Mouse (Mus musculus) forebrain, embryonic 15.5 days (tissue): ENCODE results near the gene Emc6. TPM values are rescaled to one million over a fixed set of nuclear protein-coding genes. Genes with fewer than 3 reads are reported as not detected.
A peak's percentile ranks its signal among the peaks of the same experiment; 100 is the strongest.

ENCODE experiments used
- ATAC-seq: fragments of 200-750 bp; cut with Nextera tagmentation; replicated peaks from 2 replicates; pipeline ENCODE4 v1.8.0; 2017; ENCODE audit warnings: mild to moderate bottlenecking, moderate TSS enrichment, moderate library complexity
- H3K27ac ChIP-seq: fragments of 300-500 bp; sonication (generic); replicated peaks from 2 replicates; pipeline ENCODE4 v1.5.1; 2015; ENCODE audit warnings: mild to moderate bottlenecking, inconsistent platforms
- H3K27me3 ChIP-seq: fragments of 300-500 bp; sonication (generic); 2 replicates; pipeline ENCODE4 v1.6.1; 2015; ENCODE audit warnings: inconsistent platforms
- H3K36me3 ChIP-seq: fragments of 300-500 bp; sonication (generic); 2 replicates; pipeline ENCODE4 v1.6.1; 2015; ENCODE audit warnings: mild to moderate bottlenecking, inconsistent platforms
- H3K4me1 ChIP-seq: fragments of 300-500 bp; sonication (generic); 2 replicates; pipeline ENCODE4 v1.6.1; 2015; ENCODE audit warnings: inconsistent platforms
- H3K4me2 ChIP-seq: fragments of 300-500 bp; sonication (generic); replicated peaks from 2 replicates; pipeline ENCODE4 v1.6.1; 2015; ENCODE audit warnings: mild to moderate bottlenecking, inconsistent platforms
- H3K4me3 ChIP-seq: fragments of 300-500 bp; sonication (generic); 2 replicates; pipeline ENCODE4 v1.5.1; 2015; ENCODE audit warnings: mild to moderate bottlenecking, inconsistent platforms
- H3K9ac ChIP-seq: fragments of 300-500 bp; sonication (generic); replicated peaks from 2 replicates; pipeline ENCODE4 v1.6.1; 2015; ENCODE audit warnings: mild to moderate bottlenecking, inconsistent platforms
- H3K9me3 ChIP-seq: fragments of 300-500 bp; sonication (generic); 2 replicates; pipeline ENCODE4 v1.6.1; 2016; ENCODE audit warnings: inconsistent platforms
- WGBS: fragments of 180-500 bp; shearing (Covaris S2); methylation state at CpG from one replicate; pipeline ENCODE4 v1.1.7; 2015; ENCODE audit warnings: mixed read lengths; 5-methylcytosine and 5-hydroxymethylcytosine counted together
- polyA plus RNA-seq: library from polyadenylated mRNA; unstranded; fragments of >200 nt; fragmentation: Nextera tagmentation; extraction: Ambion mirVana; gene quantifications from 2 replicates; pipeline ENCODE4 v1.2.1, GENCODE M21; 2015

Gene Emc6
- polyA plus RNA-seq, 1 experiment from 2014 or later = 131 TPM

GRCm38 (mm10) chr11:73172186-73172585 lies 4.7 kb downstream of the Emc6 start:
- no peak overlapping the region for H3K4me2 ChIP-seq
- ATAC-seq = no peak
- 65% methylated on average over 5 of the region's 5 CpGs for WGBS

GRCm38 (mm10) chr11:73169231-73169630 lies 7.6 kb downstream of the Emc6 start:
- Histone ChIP-seq H3K27ac (no peak overlapping the region), H3K4me1 (no peaks in the 10 kb centered on the region), H3K27me3 (no peaks in the 10 kb centered on the region), H3K4me2 (no peak overlapping the region), H3K4me3 (no peak overlapping the region), H3K9me3 (no peaks in the 10 kb centered on the region), H3K9ac (no peak overlapping the region), H3K36me3 (0 out of 2 replicates have a peak, but pooled peaks cover 4% of the 10 kb centered on the region)
- WGBS = 44% methylated on average over 4 of the region's 4 CpGs
- ATAC-seq = no peak

More at GRCm38 (mm10) chr11:73172186-73172585, 4.7 kb downstream of the Emc6 start:
- Histone ChIP-seq H3K9me3 (no peaks in the 10 kb centered on the region), H3K9ac (no peak overlapping the region), H3K36me3 (peaks cover 4% of the 10 kb centered on the region; the same call in 1 of the 2 replicates), H3K27ac (no peak overlapping the region), H3K27me3 (no peaks in the 10 kb centered on the region), H3K4me3 (no peak overlapping the region), H3K4me1 (peaks cover 15% of the 10 kb centered on the region)

- Histone ChIP-seq H3K9ac (no peak overlapping the region), H3K36me3 (0 out of 2 replicates have a peak, but pooled peaks cover 3% of the 10 kb centered on the region), H3K27me3 (no peaks in the 10 kb centered on the region), H3K4me3 (no peak overlapping the region), H3K4me1 (no peaks in the 10 kb centered on the region), H3K27ac (no peak overlapping the region), H3K9me3 (no peaks in the 10 kb centered on the region), H3K4me2 (no peak overlapping the region)
- ATAC-seq = no peak
- WGBS = 80% methylated on average over 6 of the region's 6 CpGs
Measured at GRCm38 (mm10) chr11:73168576-73168975, 8.3 kb downstream of the Emc6 start.

- WGBS = 84% methylated on average over 8 of the region's 8 CpGs
- ATAC-seq = no peak
- no peaks in the 10 kb centered on the region for H3K27me3 ChIP-seq
Measured at GRCm38 (mm10) chr11:73168071-73168470, 8.8 kb downstream of the Emc6 start.

DNA sequence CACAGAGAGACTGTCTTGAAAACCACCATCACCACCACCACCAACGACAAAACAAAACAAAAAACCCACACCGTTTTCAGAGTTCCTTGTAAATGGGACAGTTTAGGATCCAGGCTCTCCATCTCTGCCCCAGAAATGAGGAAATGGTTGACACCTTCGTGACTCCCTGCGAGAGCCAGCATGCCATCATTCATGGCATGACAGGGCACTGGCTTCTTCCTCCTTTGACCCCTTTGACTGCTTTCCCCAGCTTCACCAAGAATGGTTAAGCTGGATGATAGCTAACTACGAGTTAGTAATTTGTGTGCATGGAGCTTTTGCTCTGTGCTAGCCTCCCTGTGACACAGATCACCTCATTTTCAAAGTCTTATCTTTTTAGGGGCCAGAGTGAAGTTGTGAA lies 14.6 kb downstream of the Emc6 start:
- H3K4me3 ChIP-seq = no peak overlapping the region
- no peak overlapping the region for H3K9ac ChIP-seq
- H3K27me3 ChIP-seq = peaks cover 23% of the 10 kb centered on the region; the same call in 1 of the 2 replicates
- ATAC-seq = no peak
- no peak overlapping the region for H3K27ac ChIP-seq
- 85% methylated on average over 5 of the region's 5 CpGs for WGBS
- H3K4me1 ChIP-seq = peaks cover 9% of the 10 kb centered on the region
- H3K36me3 ChIP-seq = no peaks in the 10 kb centered on the region
- no peak overlapping the region for H3K4me2 ChIP-seq
- H3K9me3 ChIP-seq = no peaks in the 10 kb centered on the region

More at GRCm38 (mm10) chr11:73168071-73168470, 8.8 kb downstream of the Emc6 start:
- no peaks in the 10 kb centered on the region for H3K4me1 ChIP-seq
- no peak overlapping the region for H3K4me2 ChIP-seq
- H3K27ac ChIP-seq = no peak overlapping the region
- no peak overlapping the region for H3K4me3 ChIP-seq
- H3K9me3 ChIP-seq = no peaks in the 10 kb centered on the region
- H3K36me3 ChIP-seq = no peaks in the 10 kb centered on the region
- H3K9ac ChIP-seq = no peak overlapping the region

DNA sequence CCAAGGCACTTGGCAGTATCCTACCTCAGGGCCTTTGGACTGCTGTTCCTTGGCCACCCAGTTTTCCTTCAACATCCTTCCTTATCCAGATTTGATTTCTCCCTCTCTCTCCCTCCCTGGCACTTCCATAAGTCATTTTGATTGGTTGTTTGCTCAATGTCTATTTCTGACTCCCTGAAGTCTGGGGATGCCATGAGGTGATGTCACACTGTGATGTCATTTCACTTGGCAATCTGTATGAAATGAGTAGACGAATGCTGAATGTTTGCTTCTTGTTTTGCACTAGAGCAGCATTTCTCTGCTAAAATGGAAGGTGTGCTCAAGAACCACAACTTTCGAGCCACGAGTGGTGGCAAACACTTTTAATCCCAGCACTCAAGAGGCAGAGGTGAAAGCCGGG lies 15.2 kb downstream of the Emc6 start:
- Histone ChIP-seq H3K27ac (no peak overlapping the region), H3K9me3 (no peaks in the 10 kb centered on the region), H3K27me3 (peaks cover 23% of the 10 kb centered on the region; the same call in 1 of the 2 replicates), H3K4me1 (peaks cover 9% of the 10 kb centered on the region), H3K9ac (no peak overlapping the region), H3K4me3 (no peak overlapping the region), H3K36me3 (no peaks in the 10 kb centered on the region), H3K4me2 (no peak overlapping the region)
- no peak for ATAC-seq
- WGBS = 81% methylated on average over 4 of the region's 4 CpGs

DNA sequence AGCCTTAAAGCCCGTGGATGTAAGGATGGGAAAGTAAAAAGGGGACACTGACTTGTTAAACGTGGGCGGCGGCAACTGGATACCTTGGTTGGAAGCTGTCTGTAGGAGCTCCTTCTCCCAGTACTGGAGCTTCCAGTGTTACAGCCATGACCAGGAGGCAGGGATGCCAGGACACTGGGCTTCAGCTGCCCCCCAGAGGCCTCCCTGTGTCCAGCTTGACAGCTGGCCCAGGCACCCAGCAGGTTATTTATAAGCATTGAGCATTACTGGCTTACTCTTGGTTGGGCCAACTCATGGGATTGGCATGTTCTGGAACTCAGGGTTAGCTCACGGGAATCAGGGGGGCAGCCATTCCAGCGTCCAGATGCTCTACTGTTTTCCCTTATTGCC lies 16.0 kb downstream of the Emc6 start:
- H3K4me1 ChIP-seq = peaks cover 9% of the 10 kb centered on the region
- peak overlapping the region; percentile 57; the same call in 1 of the 2 replicates for H3K4me2 ChIP-seq
- WGBS = 24% methylated on average over 6 of the region's 6 CpGs
- ATAC-seq = no peak
- peaks cover 23% of the 10 kb centered on the region; the same call in 1 of the 2 replicates for H3K27me3 ChIP-seq
- H3K9me3 ChIP-seq = no peaks in the 10 kb centered on the region
- peak overlapping the region; percentile 39 for H3K9ac ChIP-seq
- no peaks in the 10 kb centered on the region for H3K36me3 ChIP-seq
- H3K27ac ChIP-seq = no peak overlapping the region
- H3K4me3 ChIP-seq = peak overlapping the region; percentile 36

DNA sequence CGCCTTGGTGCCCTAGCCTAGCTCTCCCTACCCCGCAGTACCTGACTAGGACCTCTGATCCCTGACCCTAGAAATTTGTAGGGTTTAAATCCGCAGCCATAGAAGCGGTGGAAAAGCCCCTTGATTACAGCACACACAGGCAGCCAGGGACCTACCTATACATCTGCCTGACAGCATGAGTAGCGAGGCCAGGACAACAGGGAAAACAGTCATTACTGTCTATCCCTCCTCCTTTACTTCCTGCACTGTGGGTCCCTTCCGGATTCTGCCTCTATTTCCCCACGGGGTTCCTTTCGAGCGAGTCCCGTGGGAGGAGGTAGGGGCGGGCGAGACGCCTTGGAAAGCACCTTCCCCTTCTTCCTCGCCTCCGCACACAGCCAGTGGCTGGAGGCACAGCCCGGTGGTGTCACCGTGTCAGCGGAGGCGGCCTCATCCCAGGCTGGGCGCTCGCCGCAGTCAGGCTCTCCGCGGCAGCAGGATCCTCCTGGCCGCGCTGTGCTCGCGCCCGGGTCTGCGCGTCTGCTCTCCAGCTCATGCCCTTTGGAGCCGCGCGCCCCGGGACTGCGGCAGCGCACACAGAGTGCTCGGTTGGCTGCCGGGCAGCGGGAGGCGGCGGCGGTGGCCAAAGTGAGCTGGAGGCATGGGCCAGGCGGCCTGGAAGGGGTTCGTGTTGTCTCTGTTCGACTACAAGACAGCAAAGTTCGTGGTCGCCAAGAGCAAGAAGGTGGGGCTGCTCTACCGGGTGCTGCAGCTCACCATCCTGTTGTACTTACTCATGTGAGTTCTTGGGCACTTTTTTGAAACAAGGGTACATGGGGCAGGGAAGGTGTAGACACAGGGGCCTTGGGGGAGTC lies 16.7 kb downstream of the Emc6 start, which contains the start of gene P2rx5:
Gene P2rx5 (plus strand): TSS at position 465 of the 854 bp plus-strand sequence.
- no peak for ATAC-seq
- Histone ChIP-seq H3K4me3 (peak within 1 kb of the TSS; percentile 36), H3K27me3 (peaks cover 23% of the 10 kb centered on the region; the same call in 1 of the 2 replicates), H3K9me3 (no peaks in the 10 kb centered on the region), H3K36me3 (no peaks in the 10 kb centered on the region), H3K4me2 (peak within 1 kb of the TSS; percentile 57), H3K4me1 (peaks cover 9% of the 10 kb centered on the region), H3K9ac (peak within 1 kb of the TSS; percentile 39), H3K27ac (no peak within 1 kb of the TSS)
- 3% methylated on average over 49 of the region's 49 CpGs for WGBS

GRCm38 (mm10) chr11:73155071-73155470 lies 21.8 kb downstream of the Emc6 start:
- ATAC-seq = no peak

DNA sequence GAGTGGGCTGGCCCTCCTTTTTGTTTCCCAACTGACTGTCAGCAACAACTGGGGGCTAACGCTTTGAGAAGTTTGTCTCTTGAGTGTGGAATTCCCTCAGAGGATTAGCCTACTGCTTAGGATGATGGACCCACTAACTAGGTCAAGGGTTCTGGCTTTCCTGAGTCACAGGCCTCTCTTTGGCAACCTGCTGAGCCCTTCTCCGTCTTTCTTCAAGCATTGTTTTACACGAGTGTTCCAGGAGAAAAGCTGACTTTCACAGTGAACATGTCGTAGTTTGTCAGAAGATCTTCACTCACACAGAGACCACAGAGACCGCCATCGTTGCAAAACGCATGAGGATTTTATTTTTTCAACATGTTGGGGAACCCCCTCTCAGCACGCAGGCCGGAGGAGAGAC lies 28.6 kb downstream of the Emc6 start:
- Histone ChIP-seq H3K4me1 (no peaks in the 10 kb centered on the region), H3K27me3 (no peaks in the 10 kb centered on the region), H3K9me3 (no peaks in the 10 kb centered on the region), H3K36me3 (no peaks in the 10 kb centered on the region), H3K4me2 (no peak overlapping the region), H3K9ac (no peak overlapping the region), H3K27ac (no peak overlapping the region), H3K4me3 (no peak overlapping the region)
- 68% methylated on average over 9 of the region's 9 CpGs for WGBS
- ATAC-seq = no peak

More at GRCm38 (mm10) chr11:73155071-73155470, 21.8 kb downstream of the Emc6 start:
- no peaks in the 10 kb centered on the region for H3K9me3 ChIP-seq
- no peak overlapping the region for H3K27ac ChIP-seq
- no peaks in the 10 kb centered on the region for H3K36me3 ChIP-seq
- no peak overlapping the region for H3K9ac ChIP-seq
- 58% methylated on average over 6 of the region's 6 CpGs for WGBS
- no peak overlapping the region for H3K4me2 ChIP-seq
- H3K4me1 ChIP-seq = peaks cover 1% of the 10 kb centered on the region
- H3K4me3 ChIP-seq = no peak overlapping the region
- H3K27me3 ChIP-seq = peaks cover 11% of the 10 kb centered on the region; the same call in 1 of the 2 replicates

DNA sequence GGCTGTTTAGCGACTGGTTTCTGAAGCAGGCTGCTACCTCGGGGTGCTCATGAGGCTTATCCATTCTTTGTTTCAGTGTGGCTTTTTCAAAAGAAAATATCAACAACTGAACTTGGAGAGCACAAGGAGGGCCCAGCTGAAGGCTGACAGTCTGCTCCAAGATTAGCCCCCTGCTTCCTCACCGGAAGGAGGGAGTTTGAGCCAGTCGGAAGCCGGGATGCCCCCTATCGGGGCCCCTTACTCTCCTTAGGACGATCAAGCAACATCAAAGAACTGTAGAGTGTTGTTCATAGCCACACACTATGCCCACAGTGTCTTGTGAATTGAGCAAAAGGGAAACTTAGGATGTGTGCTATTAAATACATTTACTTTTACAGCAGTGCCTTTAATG lies 29.9 kb downstream of the Emc6 start:
- WGBS = 54% methylated on average over 7 of the region's 7 CpGs
- Histone ChIP-seq H3K9ac (no peak overlapping the region), H3K4me1 (no peaks in the 10 kb centered on the region), H3K4me3 (no peak overlapping the region), H3K27me3 (no peaks in the 10 kb centered on the region), H3K36me3 (no peaks in the 10 kb centered on the region), H3K9me3 (no peaks in the 10 kb centered on the region), H3K27ac (no peak overlapping the region), H3K4me2 (no peak overlapping the region)
- ATAC-seq = no peak
